Mouse (Mus musculus) CD4-positive, CD25-positive, alpha-beta regulatory T cell, adult 2 months (primary cell): ENCODE data around the gene Ppp1r21.

Experiments
- DNase-seq: peaks from one replicate; pipeline ENCODE4 v3.0.0-alpha.2; 2012; ENCODE audit warnings: low read depth, low spot score

Gene Ppp1r21

DNA sequence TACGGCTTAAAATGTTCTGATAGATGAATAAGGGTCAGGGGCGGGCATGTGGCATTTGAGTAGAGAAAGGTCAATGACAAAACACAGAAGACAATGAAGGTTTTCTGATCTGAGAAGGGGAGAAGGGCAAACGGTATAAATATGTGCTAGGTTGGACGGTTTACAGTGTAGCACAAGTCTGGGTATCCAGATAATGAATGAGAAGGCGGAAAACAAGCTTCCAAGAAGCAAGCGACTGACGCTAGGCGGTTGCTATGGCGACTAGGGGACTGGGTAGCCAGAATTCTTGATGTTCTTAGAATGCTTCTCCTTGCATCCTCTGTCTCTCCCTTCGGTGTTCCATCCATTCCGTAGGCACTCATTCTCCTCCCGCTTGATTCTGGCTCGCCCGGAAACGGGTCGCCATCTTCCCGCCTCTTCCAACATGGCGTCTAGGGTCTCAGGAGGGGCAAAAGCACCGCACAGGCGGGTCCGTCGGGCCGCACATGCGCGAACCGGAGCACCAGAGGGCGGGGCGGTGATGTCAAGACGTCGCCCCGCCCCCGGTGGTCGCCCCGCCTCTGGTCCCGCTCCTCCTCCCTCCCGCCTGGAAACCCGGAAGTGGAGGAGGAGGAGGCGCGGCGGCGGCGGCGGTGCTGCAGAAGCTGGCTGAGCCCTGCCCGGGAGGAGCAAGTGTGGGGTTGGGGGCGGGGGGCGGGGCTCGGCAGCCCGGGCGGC, at the start of gene Ppp1r21:
Gene Ppp1r21, plus strand, starts transcription at position 600 of the 717 bp plus-strand sequence.
- peak; percentile 99 for DNase-seq

DNA sequence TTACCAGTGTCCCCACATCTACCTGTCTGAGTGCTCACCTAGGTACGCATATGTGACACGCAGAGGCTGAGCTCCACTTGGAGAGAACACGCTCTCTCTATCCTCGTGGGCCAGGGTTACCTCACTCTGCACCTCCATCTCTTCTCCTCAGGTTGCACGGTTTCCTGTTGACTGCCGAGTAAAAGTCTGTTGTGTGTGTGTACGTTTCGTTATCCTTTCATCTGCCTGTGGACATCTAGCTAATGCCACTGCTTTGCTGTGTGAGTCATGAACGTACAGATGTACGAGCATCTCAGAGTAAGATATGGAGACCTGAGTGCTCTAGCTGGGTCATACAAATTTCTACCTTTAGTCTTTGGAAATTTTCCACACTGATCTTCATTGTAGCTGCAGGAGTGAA, 49.5 kb upstream of the Ppp1r21 start:
- DNase-seq: peak; percentile 22

DNA sequence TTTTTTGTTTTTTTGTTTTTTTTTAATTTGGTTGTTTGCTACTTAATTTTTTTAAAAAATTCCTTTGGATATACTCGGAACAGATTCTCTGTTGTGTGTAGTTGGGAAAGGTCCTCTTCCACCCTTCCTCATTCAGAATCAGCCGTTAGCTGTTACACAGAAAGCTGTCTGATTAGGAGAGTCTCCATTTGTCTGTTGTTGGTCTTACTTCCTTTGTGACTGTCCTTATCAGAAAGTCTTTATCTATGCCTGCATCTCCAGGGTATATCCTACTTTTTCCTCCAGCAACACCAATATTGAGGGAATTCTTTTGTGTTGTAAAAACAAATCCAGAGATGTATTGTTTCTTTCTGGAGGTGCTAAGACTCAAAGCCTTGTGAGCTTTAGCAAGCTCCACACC, 48.9 kb upstream of the Ppp1r21 start:
- no peak for DNase-seq

DNA sequence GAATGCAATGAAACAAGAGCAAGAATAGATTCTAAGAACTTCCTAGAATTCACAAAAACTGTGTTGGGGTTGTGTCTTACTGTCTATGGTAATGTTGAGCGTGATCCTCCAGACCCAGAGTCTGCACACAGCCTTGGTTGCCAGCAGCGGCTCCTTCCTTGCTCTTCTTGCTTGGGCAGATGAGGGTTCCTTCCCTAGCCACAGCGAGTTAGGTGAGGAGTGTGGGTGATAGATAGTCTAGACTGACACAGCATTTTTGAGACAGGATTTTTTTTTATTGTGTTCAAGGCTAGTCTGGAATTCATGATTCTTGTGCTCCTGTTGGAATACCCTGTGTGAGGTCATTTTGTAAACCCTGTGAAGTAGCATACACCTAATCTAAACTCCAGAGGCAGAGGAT, 48.3 kb upstream of the Ppp1r21 start:
- no peak for DNase-seq

DNA sequence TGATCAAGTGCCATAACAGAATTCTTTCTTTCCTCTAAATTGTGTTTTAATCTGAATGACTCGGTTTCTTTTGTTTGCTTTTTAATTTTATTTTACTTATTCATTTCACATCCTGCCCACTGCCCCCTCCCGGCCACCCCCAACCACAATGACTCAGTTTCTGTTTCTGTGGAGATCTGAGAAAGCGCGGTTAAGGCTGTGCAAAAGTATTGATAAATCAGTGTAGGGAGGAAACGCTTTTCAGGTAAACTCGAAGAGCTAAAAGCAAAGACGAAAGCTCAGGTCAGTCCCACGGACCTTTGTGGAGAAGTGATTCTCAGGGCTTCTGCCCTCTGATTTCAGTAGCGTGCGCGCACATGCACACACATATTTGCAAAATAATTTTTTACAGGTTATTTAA, 45.4 kb upstream of the Ppp1r21 start:
- peak; percentile 18 for DNase-seq

DNA sequence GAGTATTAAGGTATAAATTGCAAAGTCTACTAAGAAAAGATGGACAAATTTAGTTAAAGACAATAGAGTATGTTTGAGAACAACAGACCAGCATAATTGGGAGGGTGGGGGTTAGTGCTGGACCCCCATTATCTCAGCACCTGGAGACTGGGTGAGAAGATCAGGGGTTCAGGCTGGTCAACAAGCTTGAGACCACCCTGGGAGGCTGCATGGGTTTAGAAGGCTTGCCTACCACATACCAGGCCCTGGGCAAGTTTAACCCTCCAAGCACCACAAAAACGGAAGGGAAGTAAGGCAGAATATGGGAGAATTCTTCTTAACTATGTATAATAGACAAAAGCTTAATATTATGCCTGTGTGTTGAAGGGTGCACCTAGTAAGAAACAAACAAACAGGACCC, 45.0 kb upstream of the Ppp1r21 start:
- DNase-seq: no peak

DNA sequence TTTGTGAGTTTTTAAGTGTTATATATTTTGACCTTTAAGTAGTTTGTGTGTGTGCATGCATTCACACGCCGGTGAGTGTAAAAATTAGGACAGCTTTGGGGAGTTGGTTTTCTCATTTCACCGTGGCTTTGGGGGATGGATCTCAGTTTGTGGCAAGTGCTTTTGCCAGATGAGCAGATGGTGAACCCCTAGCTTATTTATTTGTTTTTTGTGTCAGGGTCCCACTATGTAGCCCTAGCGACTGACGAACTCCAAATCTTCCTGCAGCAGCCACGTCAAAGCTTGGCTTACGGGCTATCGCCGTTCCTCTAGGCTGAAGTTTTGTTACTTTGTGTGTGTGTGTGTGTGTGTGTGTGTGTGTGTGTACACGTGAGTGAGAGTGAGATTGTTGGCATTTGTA, 39.4 kb upstream of the Ppp1r21 start:
- DNase-seq: no peak

DNA sequence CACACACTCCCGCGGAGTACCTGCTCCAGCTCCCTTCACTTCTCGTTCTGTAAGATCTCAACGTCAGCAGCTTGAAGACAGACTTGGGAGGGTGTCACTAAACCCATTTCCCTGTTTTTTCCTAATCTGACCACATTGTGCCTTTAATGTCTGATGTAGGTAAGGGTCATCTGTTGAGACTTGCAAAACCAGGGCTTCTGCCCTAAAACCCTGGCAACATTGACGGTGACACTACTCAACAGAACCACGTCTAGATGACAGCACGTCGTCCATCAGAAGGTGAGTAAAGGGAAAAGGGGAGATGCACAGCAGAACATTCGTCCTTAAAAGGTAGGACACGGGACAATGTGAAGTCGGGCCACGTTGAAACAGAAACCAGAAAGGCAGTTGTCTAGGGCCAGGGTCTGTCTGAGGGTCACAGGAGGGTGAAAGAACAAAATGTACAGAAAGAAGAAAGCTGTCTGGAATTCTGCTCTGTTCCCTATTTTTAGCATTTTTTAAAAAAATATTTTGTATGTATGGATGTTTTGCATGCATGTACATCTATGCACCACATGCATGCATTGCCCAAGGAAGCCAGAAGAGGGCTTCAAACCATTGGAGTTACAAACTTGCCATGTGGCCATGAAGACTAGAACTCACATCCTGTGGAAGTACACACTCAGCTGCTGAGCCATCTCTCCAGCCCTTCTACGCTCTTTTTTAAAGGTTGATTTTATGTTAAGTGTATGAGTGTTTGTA, 38.4 kb upstream of the Ppp1r21 start:
- DNase-seq: peak; percentile 33

DNA sequence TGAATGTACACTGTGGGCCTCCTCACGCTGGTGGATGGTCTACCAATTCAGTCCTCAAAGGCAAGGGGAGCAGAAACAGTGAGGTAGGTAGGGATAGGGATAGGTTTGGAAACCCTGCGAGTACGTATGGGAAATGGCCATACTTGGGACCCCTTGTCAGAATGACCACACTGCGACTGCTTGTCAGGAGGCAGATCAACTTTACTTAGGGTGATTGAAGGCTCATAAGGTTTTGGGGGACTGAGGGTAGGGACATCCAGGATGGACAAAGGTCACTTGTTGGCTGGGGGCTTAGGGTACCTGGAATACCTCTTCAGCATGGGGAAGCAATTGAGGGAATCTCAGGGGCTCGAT, 37.8 kb upstream of the Ppp1r21 start:
- DNase-seq: no peak

DNA sequence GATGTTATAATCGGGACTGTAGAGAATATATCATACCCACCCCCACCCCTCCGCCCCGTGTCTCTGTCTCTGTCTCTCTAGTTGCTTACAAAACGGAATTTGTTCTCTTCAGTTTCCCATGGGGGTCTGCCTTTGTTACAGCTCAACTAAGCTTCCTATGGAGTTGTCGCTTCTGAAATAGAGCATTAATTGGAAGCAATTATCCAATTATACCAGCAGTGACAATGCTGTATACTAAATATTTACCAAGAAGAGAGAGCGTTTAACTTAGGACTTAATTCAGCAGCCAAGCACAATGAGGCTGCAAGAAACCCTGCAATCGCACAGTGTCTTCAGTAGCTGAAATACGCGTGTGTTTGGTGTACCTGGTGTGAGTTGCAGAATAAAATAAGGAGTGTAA, 36.4 kb upstream of the Ppp1r21 start:
- DNase-seq: no peak

DNA sequence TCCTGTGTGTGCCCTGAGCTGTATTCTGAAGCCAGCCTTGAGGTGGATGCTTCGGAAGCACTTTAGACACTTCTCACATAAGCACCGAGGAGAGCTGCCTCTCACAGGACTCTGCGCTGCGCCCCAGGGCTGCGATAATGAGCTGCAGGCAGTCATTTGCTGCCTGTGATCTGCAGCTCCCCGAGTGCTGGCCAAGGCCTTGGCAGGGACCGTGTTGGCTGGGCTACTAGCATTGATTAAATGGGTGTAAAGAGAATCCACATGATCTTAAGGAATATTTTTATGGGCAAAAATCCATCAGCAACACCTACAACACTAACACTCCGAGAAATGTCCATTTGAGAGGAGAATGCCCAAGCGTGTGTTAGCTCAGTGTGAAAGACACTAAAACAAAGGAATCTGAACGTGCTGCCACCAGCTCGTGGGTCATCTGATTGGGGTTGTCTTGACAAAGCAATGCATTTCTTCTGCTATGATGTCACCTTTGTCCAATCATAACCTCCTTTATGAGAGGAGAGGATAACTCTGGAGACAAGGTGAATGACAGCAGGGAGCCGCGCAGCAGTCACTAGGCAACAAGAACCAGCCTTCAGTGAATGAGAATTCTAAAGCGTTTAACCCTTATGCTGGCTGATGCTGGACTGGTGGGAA, 35.7 kb upstream of the Ppp1r21 start:
- DNase-seq: no peak

DNA sequence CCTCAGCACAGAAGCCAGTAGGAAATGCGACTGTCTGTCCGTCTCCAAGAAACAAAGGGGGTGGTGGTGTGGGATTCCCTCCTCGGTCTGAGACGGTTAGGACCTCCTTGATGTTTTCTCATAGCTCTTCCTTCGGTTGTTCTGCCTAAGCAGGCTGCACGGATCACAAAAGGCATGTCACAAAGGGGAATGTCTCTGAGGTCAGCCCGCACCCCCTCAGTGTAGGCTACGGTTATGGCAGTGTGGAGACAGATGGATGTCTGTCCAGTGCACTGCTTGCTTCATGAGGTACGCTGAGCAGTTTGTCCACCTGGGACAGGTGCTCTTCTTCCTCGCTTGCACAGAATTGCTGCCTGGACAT, 35.2 kb upstream of the Ppp1r21 start:
- no peak for DNase-seq

DNA sequence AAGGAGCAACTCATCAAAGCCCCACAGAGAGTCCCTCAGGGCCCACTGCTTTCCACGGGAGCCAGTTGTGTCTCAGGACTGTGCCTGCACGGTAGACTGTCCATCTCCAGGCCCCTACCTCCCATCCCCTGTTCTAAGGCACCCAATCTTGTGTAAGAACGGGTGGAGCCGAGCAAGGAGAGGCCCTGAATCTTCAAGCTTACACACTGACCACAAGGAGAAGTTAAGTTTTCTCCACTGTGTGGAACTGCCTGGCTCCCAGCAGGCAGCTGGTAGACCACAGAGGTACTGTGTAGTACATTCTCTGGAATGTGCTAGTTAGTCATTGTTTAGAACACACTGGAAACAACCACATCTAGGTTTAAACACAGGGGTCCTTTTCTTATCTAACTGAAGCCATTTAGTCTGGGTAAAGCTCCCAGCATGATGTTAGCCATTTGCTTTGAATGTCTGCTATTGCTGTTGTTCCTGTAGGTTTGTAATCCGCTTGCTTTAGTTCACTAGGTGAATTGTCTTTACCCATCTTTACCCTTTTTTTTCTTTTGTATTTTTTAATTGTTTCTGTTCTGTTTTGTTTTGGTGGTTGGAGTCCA, 31.7 kb upstream of the Ppp1r21 start:
- DNase-seq: no peak

DNA sequence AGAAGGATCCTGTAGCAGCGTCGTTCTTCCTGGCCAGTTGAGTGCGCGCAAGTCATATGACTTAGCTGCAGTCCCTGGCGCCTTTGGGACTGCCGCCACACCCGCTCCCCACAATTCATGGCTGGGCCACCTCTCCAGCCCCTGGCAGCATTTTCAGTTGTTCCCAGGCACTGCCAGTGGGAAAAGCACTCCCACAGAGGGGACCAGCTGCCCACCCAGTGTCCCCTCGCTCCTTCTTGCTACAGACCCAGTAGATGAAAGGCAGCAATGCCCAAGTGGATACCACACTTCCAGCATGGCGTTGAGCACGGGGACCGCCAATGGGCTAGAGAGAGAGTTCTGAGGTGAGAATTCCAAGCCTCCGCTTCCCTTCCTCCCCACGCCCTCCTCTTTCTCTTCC, 25.9 kb upstream of the Ppp1r21 start:
- DNase-seq: no peak

DNA sequence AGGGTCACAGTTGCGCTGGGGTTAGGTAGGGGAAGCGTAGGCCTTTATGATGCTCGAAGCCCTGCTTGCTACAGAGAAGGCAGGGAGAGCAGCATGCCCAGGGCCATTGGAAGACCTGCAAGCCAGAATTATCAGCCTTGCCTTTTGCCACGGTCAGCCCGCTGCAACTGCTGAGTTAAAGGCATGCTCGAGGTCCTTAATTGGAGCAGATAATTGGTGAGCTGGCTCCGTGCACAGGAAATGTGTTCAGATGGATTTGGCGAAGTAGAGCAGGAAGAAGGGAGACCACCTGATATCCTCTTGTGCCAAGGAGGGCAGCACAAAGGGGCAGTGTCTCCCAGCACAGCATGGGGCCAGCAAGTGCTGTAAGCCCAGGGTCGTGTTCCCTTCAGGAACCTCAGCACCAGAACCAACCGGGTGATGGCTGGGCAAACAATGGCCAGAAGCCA, 24.6 kb upstream of the Ppp1r21 start:
- no peak for DNase-seq

DNA sequence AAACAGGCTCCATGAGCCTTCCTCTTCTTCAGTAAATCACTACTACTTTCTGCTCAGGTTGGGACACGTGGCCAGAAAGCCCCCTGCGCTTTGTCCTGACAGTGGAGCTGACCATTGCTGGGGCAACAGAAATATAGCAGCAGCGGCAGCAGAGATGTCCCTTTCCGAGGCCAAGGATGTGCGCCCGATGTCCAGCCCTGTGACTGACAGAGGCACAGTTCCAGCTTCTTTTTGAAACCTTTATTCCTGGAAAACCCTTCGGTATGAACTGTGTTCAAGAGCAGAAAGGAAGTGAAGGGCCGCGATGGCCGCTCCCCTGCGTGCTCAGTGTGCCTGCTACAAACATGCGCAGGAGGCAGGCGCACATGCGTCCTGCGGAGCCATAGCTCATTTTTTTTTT, 24.0 kb upstream of the Ppp1r21 start:
- DNase-seq: no peak

DNA sequence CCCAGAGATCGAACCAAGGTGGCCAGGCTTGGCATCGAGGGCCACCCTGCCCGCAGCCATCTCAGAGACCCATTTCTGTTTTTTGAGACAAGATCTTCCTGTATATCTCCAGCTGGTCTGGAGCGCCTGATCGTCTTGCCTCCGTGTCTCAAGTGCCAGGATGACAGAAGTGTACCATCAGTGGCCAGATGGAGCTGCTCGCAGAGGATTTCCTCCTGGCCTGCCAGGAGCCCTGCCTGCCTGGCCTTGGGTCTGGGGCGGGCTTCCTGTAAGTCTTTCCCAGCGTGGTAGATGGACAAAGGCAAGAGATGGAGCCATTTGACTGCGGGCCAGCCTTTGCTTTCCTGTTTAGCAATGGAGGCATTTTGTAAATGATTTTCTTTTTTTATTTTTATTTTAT, 22.5 kb upstream of the Ppp1r21 start:
- no peak for DNase-seq

DNA sequence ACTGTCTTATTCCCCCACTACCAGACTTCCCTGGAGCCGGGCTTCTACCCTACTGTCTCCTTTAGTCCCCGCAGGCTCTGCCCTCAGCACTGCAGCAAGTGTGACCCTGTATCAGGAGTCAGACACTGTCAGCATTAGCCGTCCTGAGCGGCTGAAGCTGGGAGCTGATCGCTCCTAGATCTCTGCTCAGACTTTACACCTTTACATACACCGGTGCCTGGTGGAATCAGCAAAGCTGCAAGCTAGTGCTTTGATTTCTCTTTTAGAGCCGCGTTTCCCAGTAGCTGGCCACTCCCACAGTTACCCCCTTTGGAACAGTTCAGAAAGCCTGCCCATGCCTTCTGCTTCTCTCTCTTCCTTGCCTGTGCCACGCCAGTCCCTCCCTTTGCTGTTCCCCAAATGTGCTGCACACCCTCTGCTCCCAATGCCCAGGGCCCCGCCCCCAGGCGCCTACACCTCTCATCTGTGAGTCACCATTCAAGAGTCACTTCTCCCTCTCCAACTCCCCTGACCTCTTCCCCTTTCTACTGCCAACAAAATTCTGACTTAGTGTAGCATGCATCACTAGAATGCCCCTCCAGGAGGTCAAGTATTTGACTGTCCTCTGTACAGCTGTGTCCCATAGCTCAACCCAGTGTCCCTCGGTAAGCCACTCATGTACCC, 20.9 kb upstream of the Ppp1r21 start:
- DNase-seq: peak; percentile 25

DNA sequence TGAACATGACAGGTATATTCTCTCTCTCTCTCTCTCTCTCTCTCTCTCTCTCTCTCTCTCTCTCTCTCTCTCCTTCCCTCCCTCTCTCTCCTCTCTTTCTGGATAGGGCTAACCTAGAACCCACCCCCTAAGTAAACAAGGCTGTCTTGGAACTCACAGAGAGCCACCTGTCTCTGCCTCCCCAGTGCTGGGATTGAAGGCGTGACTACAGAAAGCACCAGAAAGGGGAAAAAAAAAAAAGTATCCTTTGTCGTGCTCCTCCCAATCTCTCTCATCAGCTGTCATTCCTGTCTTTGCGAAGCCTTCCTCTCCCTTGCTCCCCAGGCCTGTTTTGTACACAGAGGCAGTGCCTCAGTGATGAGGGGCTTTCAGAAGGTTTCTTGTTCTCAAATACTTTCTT, 19.9 kb upstream of the Ppp1r21 start:
- no peak for DNase-seq

DNA sequence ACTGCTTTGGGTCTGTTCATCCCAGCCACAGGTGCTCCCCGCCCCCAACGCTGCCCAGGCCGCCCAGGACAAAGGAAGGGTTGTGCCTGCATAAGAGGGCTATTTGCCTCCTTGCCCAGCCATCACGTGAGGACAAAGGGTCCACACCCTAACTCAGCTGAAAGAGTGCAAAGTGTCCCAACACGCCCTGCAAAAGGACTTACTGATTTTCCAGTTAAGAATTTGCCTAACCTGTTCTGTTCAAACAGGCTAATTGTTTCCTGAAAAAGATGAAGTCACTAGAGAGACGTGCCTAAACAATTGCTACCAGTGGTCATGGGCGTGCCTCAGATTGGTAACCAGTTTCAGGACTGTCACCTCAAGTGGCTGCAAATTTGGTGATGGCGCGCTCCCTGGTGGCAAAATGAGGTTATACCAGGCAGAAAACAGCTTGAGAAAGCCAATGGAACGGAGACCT, 18.8 kb upstream of the Ppp1r21 start:
- peak; percentile 89 for DNase-seq

DNA sequence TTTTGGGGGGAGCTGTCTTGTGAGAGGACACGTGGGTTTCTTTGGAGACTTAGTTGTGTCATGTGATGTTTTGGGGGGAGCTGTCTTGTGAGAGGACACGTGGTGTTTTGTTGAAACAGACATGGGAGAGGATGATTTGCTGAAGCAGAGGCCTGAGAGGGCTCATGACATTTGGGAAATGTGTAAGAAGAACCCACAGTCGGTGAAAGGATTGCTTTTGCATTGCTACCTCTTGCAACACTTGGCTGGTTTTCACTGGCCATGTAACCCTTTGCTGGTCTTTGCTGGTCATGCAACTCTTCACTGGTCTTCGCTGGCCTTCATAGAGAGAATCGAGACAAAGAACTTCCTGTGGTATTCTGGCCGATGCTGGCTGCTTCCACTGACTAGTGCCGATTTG, 13.4 kb upstream of the Ppp1r21 start:
- DNase-seq: no peak

DNA sequence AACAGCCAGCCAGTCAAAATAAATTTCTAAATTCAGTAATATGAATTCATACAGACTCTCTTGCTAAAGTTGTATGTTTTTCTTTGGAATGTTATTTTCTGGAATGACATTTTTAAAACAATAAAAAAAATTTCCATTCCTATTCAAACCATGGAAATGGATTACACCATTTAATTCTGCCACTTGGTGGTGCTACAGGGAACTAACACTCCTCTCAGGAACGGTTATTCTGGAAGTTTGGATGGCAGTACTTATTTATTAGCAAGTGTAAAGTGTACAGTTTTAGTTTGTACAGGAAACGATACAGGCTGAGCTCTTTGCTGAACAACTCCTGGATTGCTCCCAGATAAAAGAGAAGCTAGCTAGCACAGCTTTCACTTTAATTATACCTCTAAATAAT, 2.1 kb upstream of the Ppp1r21 start:
- DNase-seq: peak; percentile 41
